Mouse (Mus musculus) testis, postnatal 14 days (tissue): Measurements from ENCODE around the gene Gm21188.
"Not testable (repeated sequence)": the region's sequence is repeated elsewhere in the genome, so short reads cannot be mapped to it uniquely, and the experiment has no call there.

ENCODE experiments used
- DNase-seq: peaks from one replicate; pipeline ENCODE4 v3.0.0; 2021; ENCODE audit warnings: low spot score

Gene Gm21188

GRCm38 (mm10) chr13:120052085-120052484 lies at the start of gene Gm21188:
Gene Gm21188 (minus strand): TSS chr13:120052194.
- not testable (repeated sequence) for DNase-seq

GRCm38 (mm10) chr13:120099327-120099726 lies 47.3 kb upstream of the Gm21188 start:
- DNase-seq = not testable (repeated sequence)

GRCm38 (mm10) chr13:120096938-120097256 lies 44.9 kb upstream of the Gm21188 start:
- not testable (repeated sequence) for DNase-seq

GRCm38 (mm10) chr13:120096241-120096937 lies 44.4 kb upstream of the Gm21188 start:
- not testable (repeated sequence) for DNase-seq

GRCm38 (mm10) chr13:120092950-120093349 lies 41.0 kb upstream of the Gm21188 start:
- not testable (repeated sequence) for DNase-seq

- not testable (repeated sequence) for DNase-seq
Measured at GRCm38 (mm10) chr13:120079644-120080043, 27.6 kb upstream of the Gm21188 start.

GRCm38 (mm10) chr13:120070878-120071277 lies 18.9 kb upstream of the Gm21188 start:
- DNase-seq = not testable (repeated sequence)

GRCm38 (mm10) chr13:120070012-120070598 lies 18.1 kb upstream of the Gm21188 start:
- DNase-seq = not testable (repeated sequence)

- not testable (repeated sequence) for DNase-seq
Measured at GRCm38 (mm10) chr13:120063439-120064089, 11.6 kb upstream of the Gm21188 start.

GRCm38 (mm10) chr13:120062903-120063302 lies 10.9 kb upstream of the Gm21188 start:
- DNase-seq = not testable (repeated sequence)

GRCm38 (mm10) chr13:120048608-120049007 lies 3.4 kb downstream of the Gm21188 start:
- DNase-seq = not testable (repeated sequence)

- DNase-seq = not testable (repeated sequence)
Measured at GRCm38 (mm10) chr13:120048186-120048585, 3.8 kb downstream of the Gm21188 start.

- not testable (repeated sequence) for DNase-seq
Measured at GRCm38 (mm10) chr13:120046422-120047209, 5.4 kb downstream of the Gm21188 start.

GRCm38 (mm10) chr13:120041145-120041544 lies 10.8 kb downstream of the Gm21188 start:
- DNase-seq = not testable (repeated sequence)

GRCm38 (mm10) chr13:120037881-120038280 lies 14.1 kb downstream of the Gm21188 start:
- not testable (repeated sequence) for DNase-seq

- not testable (repeated sequence) for DNase-seq
Measured at GRCm38 (mm10) chr13:120036577-120037115, 15.3 kb downstream of the Gm21188 start.

- not testable (repeated sequence) for DNase-seq
Measured at GRCm38 (mm10) chr13:120035151-120035550, 16.8 kb downstream of the Gm21188 start.

- not testable (repeated sequence) for DNase-seq
Measured at GRCm38 (mm10) chr13:120034637-120035036, 17.4 kb downstream of the Gm21188 start.

- DNase-seq = not testable (repeated sequence)
Measured at GRCm38 (mm10) chr13:120033516-120034190, 18.3 kb downstream of the Gm21188 start.

GRCm38 (mm10) chr13:120031676-120032075 lies 20.3 kb downstream of the Gm21188 start:
- not testable (repeated sequence) for DNase-seq

GRCm38 (mm10) chr13:120027368-120027767 lies 24.6 kb downstream of the Gm21188 start:
- not testable (repeated sequence) for DNase-seq
